Comparison of ENCODE assay signal across 23 mouse cellular contexts in the genomic region with DNA sequence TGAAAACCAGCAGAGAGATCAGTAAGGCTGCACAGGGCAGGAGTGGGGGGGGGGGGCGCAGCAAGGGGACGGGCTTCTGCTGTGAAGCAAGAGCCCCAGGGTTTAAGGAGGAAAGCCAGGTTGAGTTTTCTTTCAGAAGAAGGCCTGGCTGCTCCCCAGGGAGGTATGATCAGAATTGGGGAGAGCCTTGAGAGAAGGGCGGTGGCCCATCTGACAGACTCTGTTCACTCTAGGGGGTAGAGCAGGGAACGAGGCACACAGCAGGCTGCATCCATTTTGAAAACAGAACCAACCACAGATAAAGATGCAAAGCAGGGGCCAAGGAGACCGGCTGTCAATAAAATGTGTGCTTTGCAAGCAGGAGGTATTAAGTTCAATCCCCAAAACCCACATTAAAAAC.
DNase-seq lines count a peak whose midpoint lies in the region; ATAC-seq lines count a peak whose summit lies in the region.
"Had no signal": no experiment of that assay in that cellular context is flagged by ENCODE, and none has a peak within 500 bp of the region (broad histone marks: within the 10 kb centered on the region; RNA-seq: fewer than 3 reads in every experiment).

No protein-coding gene starts in this region.

- WGBS in kidney, embryonic 14.5 days: 53% methylated on average over 5 of the region's 5 CpGs
- WGBS in neural tube, embryonic 15.5 days: 52% methylated on average over 5 of the region's 5 CpGs
- WGBS in embryonic facial prominence, embryonic 13.5 days: 23% methylated on average over 5 of the region's 5 CpGs

- H3K9me3 ChIP-seq in kidney, embryonic 14.5 days (ENCODE audit: control insufficient read depth, low read length): no peaks in the 10 kb centered on the region
- H3K9me3 ChIP-seq in neural tube, embryonic 15.5 days (replicated peaks): no peaks in the 10 kb centered on the region
- no peaks in the 10 kb centered on the region for H3K9me3 ChIP-seq in embryonic facial prominence, embryonic 13.5 days
- H3K9me3 ChIP-seq: heart, embryonic 15.5 days; hindbrain, embryonic 15.5 days; intestine, embryonic 15.5 days; liver, embryonic 13.5 days; midbrain, embryonic 15.5 days; stomach, embryonic 15.5 days had no signal

- no peak for ATAC-seq in kidney, embryonic 14.5 days (ENCODE audit: low FRiP score, low TSS enrichment)
- ATAC-seq in neural tube, embryonic 15.5 days (ENCODE audit: low FRiP score): no peak
- no peak for ATAC-seq in embryonic facial prominence, embryonic 13.5 days (ENCODE audit: insufficient number of reproducible peaks, insufficient read depth, low FRiP score, low TSS enrichment, low read depth)
- ATAC-seq: forebrain, postnatal 0 days; intestine, embryonic 15.5 days; midbrain, embryonic 15.5 days had no signal

- peak overlapping the region; percentile 57; the same call in 1 of the 2 replicates for H3K27ac ChIP-seq in kidney, embryonic 14.5 days (ENCODE audit: low read depth, low read length)
- H3K27ac ChIP-seq in neural tube, embryonic 15.5 days (replicated peaks): peak overlapping the region; percentile 48; the same call in 1 of the 2 replicates
- peak overlapping the region; percentile 84 for H3K27ac ChIP-seq in embryonic facial prominence, embryonic 13.5 days
- H3K27ac ChIP-seq: heart, embryonic 15.5 days; hindbrain, embryonic 15.5 days; intestine, embryonic 15.5 days; liver, embryonic 13.5 days; stomach, embryonic 15.5 days had no signal

- H3K4me2 ChIP-seq in kidney, embryonic 14.5 days (replicated peaks; ENCODE audit: low read depth, low read length): no peak overlapping the region
- no peak overlapping the region for H3K4me2 ChIP-seq in neural tube, embryonic 15.5 days
- H3K4me2 ChIP-seq in embryonic facial prominence, embryonic 13.5 days: 0 out of 2 replicates have a peak overlapping the region, but pooled peaks have one; percentile 14
- H3K4me2 ChIP-seq: heart, embryonic 15.5 days; hindbrain, embryonic 15.5 days; intestine, embryonic 15.5 days; liver, embryonic 13.5 days; midbrain, embryonic 15.5 days; stomach, embryonic 15.5 days had no signal

- DNase-seq in kidney, adult 18-20 months: no peak
- no peak for DNase-seq in neural tube, embryonic 10.5 days (ENCODE audit: extremely low spot score, low spot score)
- DNase-seq in layer of hippocampus, adult 9-10 months (ENCODE audit: low spot score): no peak
- no peak for DNase-seq in natural killer cell, adult 2 months (ENCODE audit: low spot score in 2 of 2)
- DNase-seq: adrenal gland, postnatal 25 days; B cell, adult 2 months; cerebellum, adult 9-10 months; forebrain, postnatal 0 days; heart, postnatal 36 days; left cerebral cortex, postnatal 4 days; liver, embryonic 13.5 days; lung, adult 2 months; lung, postnatal 14 days; right cerebral cortex, adult 18-20 months; thymus, postnatal 25 days had no signal

- no peak overlapping the region for H3K9ac ChIP-seq in kidney, embryonic 14.5 days (ENCODE audit: low read depth, low read length)
- no peak overlapping the region for H3K9ac ChIP-seq in neural tube, embryonic 15.5 days (replicated peaks)
- no peak overlapping the region for H3K9ac ChIP-seq in embryonic facial prominence, embryonic 13.5 days
- H3K9ac ChIP-seq: forebrain, postnatal 0 days; heart, embryonic 15.5 days; hindbrain, embryonic 15.5 days; intestine, embryonic 15.5 days; liver, embryonic 13.5 days; midbrain, embryonic 15.5 days; stomach, embryonic 15.5 days had no signal

- no peaks in the 10 kb centered on the region; the same call in 1 of the 2 replicates for H3K36me3 ChIP-seq in kidney, embryonic 14.5 days (ENCODE audit: control insufficient read depth, insufficient read depth, low read length)
- no peaks in the 10 kb centered on the region for H3K36me3 ChIP-seq in neural tube, embryonic 15.5 days
- peaks cover 2% of the 10 kb centered on the region; the same call in 1 of the 2 replicates for H3K36me3 ChIP-seq in embryonic facial prominence, embryonic 13.5 days
- H3K36me3 ChIP-seq: heart, embryonic 15.5 days; hindbrain, embryonic 15.5 days; intestine, embryonic 15.5 days; liver, embryonic 13.5 days; midbrain, embryonic 15.5 days; stomach, embryonic 15.5 days had no signal

- H3K4me3 ChIP-seq in kidney, embryonic 14.5 days (ENCODE audit: low read length): no peak overlapping the region
- no peak overlapping the region for H3K4me3 ChIP-seq in neural tube, embryonic 15.5 days (replicated peaks)
- H3K4me3 ChIP-seq in embryonic facial prominence, embryonic 13.5 days: no peak overlapping the region
- H3K4me3 ChIP-seq: heart, embryonic 15.5 days; hindbrain, embryonic 15.5 days; intestine, embryonic 15.5 days; liver, embryonic 13.5 days; midbrain, embryonic 15.5 days; stomach, embryonic 15.5 days had no signal

- H3K4me1 ChIP-seq in kidney, embryonic 14.5 days (ENCODE audit: control insufficient read depth, insufficient read depth, low read length): peaks cover 12% of the 10 kb centered on the region
- peaks cover 24% of the 10 kb centered on the region for H3K4me1 ChIP-seq in neural tube, embryonic 15.5 days
- peaks cover 39% of the 10 kb centered on the region for H3K4me1 ChIP-seq in embryonic facial prominence, embryonic 13.5 days
- H3K4me1 ChIP-seq: liver, embryonic 13.5 days had no signal

- no peaks in the 10 kb centered on the region for H3K27me3 ChIP-seq in kidney, embryonic 14.5 days (ENCODE audit: control insufficient read depth, insufficient read depth, low read length)
- no peaks in the 10 kb centered on the region for H3K27me3 ChIP-seq in neural tube, embryonic 15.5 days (replicated peaks)
- no peaks in the 10 kb centered on the region for H3K27me3 ChIP-seq in embryonic facial prominence, embryonic 13.5 days
- H3K27me3 ChIP-seq: hindbrain, embryonic 15.5 days; intestine, embryonic 15.5 days; midbrain, embryonic 15.5 days had no signal
